Mouse (Mus musculus) erythroblast, embryonic 14.5 days (primary cell): ENCODE data around the gene Mfsd2a.

ENCODE experiments used
- GATA1 ChIP-seq: IDR thresholded peaks from 2 replicates; pipeline ENCODE4 v1.6.1; 2012; ENCODE audit warnings: low read length, inconsistent platforms, mixed read lengths
- TAL1 ChIP-seq: IDR thresholded peaks from 3 replicates; pipeline ENCODE4 v1.6.1; 2012; ENCODE audit warnings: low read length, inconsistent platforms, mixed read lengths

- no peak for TF ChIP-seq GATA1
- no peak for TF ChIP-seq TAL1
Measured at GRCm38 (mm10) chr4:123005054-123005966, 44.3 kb upstream of the Mfsd2a start.
